Mouse (Mus musculus): Measurements from ENCODE around the gene Gm28044. TPM values are rescaled to one million over a fixed set of nuclear protein-coding genes. Genes with fewer than 3 reads are reported as not detected.
"Not testable (repeated sequence)": the region's sequence is repeated elsewhere in the genome, so short reads cannot be mapped to it uniquely, and the experiment has no call there.

Gm28044 gene
- total and polyA plus RNA-seq, 3 experiments, result 1.1 to 3.6 TPM; not detected in 1

GRCm38 (mm10) chr13:67360131-67360744 is at the start of gene Gm28044, which contains the start of gene Zfp953 (continued):
- TF ChIP-seq ZC3H11A (IDR thresholded peaks at IDR 0.05; ENCODE audit: low read depth, low read length) (no peak), CHD2 (IDR thresholded peaks at IDR 0.05; ENCODE audit: low read length) (no peak), CTCF (IDR thresholded peaks at IDR 0.05 in 2 of 3, conservative IDR thresholded peaks at IDR 0.05 in 1 of 3; ENCODE audit: control insufficient read depth in 1 of 3, insufficient read depth in 1 of 3, low read depth in 2 of 3, low read length in 3 of 3, poor library complexity in 1 of 3, severe bottlenecking in 1 of 3) (peak in 1 of 3 experiments; percentile 15; a peak in 1 of 6 replicates), POLR2AphosphoS2 (IDR thresholded peaks at IDR 0.05; ENCODE audit: low read length) (peak; percentile 65; the same call in 1 of the 2 replicates)

GRCm38 (mm10) chr13:67399183-67399903 is 39.0 kb upstream of the Gm28044 start, which contains the start of gene Zfp429:
Gene Zfp429, minus strand, starts transcription at chr13:67399819.
- not testable (repeated sequence) for DNase-seq (ENCODE audit: low read depth, low spot score); H3K36me3 ChIP-seq (ENCODE audit: control insufficient read depth in 1 of 2, insufficient read depth in 2 of 2, low read length in 2 of 2); H3K9me3 ChIP-seq (replicated peaks; ENCODE audit: insufficient read depth, low read length); H3K79me2 ChIP-seq (ENCODE audit: control insufficient read depth, insufficient read depth, low read length, poor library complexity); H3K27me3 ChIP-seq (ENCODE audit: control insufficient read depth in 1 of 2, insufficient read depth in 2 of 2, low read length in 2 of 2); H3K4me1 ChIP-seq (ENCODE audit: control insufficient read depth in 1 of 2, insufficient read depth in 2 of 2, low read length in 2 of 2); H3K27ac ChIP-seq (ENCODE audit: control insufficient read depth, low read depth, low read length); H3K9ac ChIP-seq (ENCODE audit: control insufficient read depth, low read depth, low read length, poor library complexity, severe bottlenecking); H3K4me3 ChIP-seq (ENCODE audit: control insufficient read depth in 1 of 2, insufficient read depth in 1 of 2, low read depth in 2 of 2, low read length in 2 of 2)

GRCm38 (mm10) chr13:67376255-67376654 is 15.9 kb upstream of the Gm28044 start:
- H3K4me1 ChIP-seq (ENCODE audit: control insufficient read depth in 1 of 2, insufficient read depth in 2 of 2, low read length in 2 of 2); H3K9me3 ChIP-seq (replicated peaks; ENCODE audit: insufficient read depth, low read length); H3K9ac ChIP-seq (ENCODE audit: control insufficient read depth, low read depth, low read length, poor library complexity, severe bottlenecking); H3K4me3 ChIP-seq (ENCODE audit: control insufficient read depth in 1 of 2, insufficient read depth in 1 of 2, low read depth in 2 of 2, low read length in 2 of 2); H3K36me3 ChIP-seq (ENCODE audit: control insufficient read depth in 1 of 2, insufficient read depth in 2 of 2, low read length in 2 of 2); H3K79me2 ChIP-seq (ENCODE audit: control insufficient read depth, insufficient read depth, low read length, poor library complexity); H3K27ac ChIP-seq (ENCODE audit: control insufficient read depth, low read depth, low read length); H3K27me3 ChIP-seq (ENCODE audit: control insufficient read depth in 1 of 2, insufficient read depth in 2 of 2, low read length in 2 of 2): not testable (repeated sequence)
- TF ChIP-seq CTCF (IDR thresholded peaks at IDR 0.05 in 2 of 3, conservative IDR thresholded peaks at IDR 0.05 in 1 of 3; ENCODE audit: control insufficient read depth in 1 of 3, insufficient read depth in 1 of 3, low read depth in 2 of 3, low read length in 3 of 3, poor library complexity in 1 of 3, severe bottlenecking in 1 of 3), result 0 out of 6 replicates have a peak, but pooled peaks of 1 of the 3 experiments have one; percentile 4
- peak; percentile 25 for DNase-seq (ENCODE audit: low read depth, low spot score)

- not testable (repeated sequence) for H3K36me3 ChIP-seq (ENCODE audit: control insufficient read depth in 1 of 2, insufficient read depth in 2 of 2, low read length in 2 of 2); H3K27me3 ChIP-seq (ENCODE audit: control insufficient read depth in 1 of 2, insufficient read depth in 2 of 2, low read length in 2 of 2); H3K9me3 ChIP-seq (replicated peaks; ENCODE audit: insufficient read depth, low read length); H3K79me2 ChIP-seq (ENCODE audit: control insufficient read depth, insufficient read depth, low read length, poor library complexity); H3K4me1 ChIP-seq (ENCODE audit: control insufficient read depth in 1 of 2, insufficient read depth in 2 of 2, low read length in 2 of 2)
- TF ChIP-seq HCFC1 (IDR thresholded peaks at IDR 0.05; ENCODE audit: low read depth, low read length) (peak; percentile 93), POLR2A (IDR thresholded peaks at IDR 0.05; ENCODE audit: control insufficient read depth in 1 of 2, insufficient read depth in 1 of 2, low read depth in 1 of 2, low read length in 2 of 2, poor library complexity in 1 of 2) (peak in 1 of 2 experiments; percentile 65; a peak in 2 of 4 replicates), TBP (IDR thresholded peaks at IDR 0.05; ENCODE audit: low read depth, low read length) (peak; percentile 72; the same call in 1 of the 2 replicates), SIN3A (IDR thresholded peaks at IDR 0.05; ENCODE audit: low read length) (peak; percentile 87), NRF1 (IDR thresholded peaks at IDR 0.05; ENCODE audit: insufficient read depth, low read depth, low read length, poor library complexity, severe bottlenecking) (0 out of 2 replicates have a peak, but pooled peaks have one; percentile 17), ELF1 (IDR thresholded peaks at IDR 0.05; ENCODE audit: low read depth, low read length) (peak; percentile 89), NELFE (IDR thresholded peaks at IDR 0.05; ENCODE audit: low read depth, low read length) (peak; percentile 58), ZMIZ1 (IDR thresholded peaks at IDR 0.05; ENCODE audit: low read depth, low read length) (0 out of 2 replicates have a peak, but pooled peaks have one; percentile 66), KAT2A (conservative IDR thresholded peaks at IDR 0.05; ENCODE audit: low read depth, low read length) (peak; percentile 73), GATA1 (IDR thresholded peaks at IDR 0.05; ENCODE audit: low read depth, low read length) (peak; percentile 64), TCF12 (IDR thresholded peaks at IDR 0.05; ENCODE audit: low read depth, low read length) (peak; percentile 55), MXI1 (IDR thresholded peaks at IDR 0.05; ENCODE audit: low read depth, low read length) (peak; percentile 62; the same call in 1 of the 2 replicates), EP300 (IDR thresholded peaks at IDR 0.05; ENCODE audit: low read depth in 1 of 2, low read length in 2 of 2) (0 out of 4 replicates have a peak, but pooled peaks of 1 of the 2 experiments have one; percentile 35), ETS1 (IDR thresholded peaks at IDR 0.05; ENCODE audit: low read depth, low read length) (0 out of 2 replicates have a peak, but pooled peaks have one; percentile 36), MYC (IDR thresholded peaks at IDR 0.05; ENCODE audit: low read depth, low read length) (0 out of 2 replicates have a peak, but pooled peaks have one; percentile 25)
- DNase-seq (ENCODE audit: low read depth, low spot score), result peak; percentile 93
- peak within 1 kb of the TSS; percentile 73 for H3K27ac ChIP-seq (ENCODE audit: control insufficient read depth, low read depth, low read length)
- H3K9ac ChIP-seq (ENCODE audit: control insufficient read depth, low read depth, low read length, poor library complexity, severe bottlenecking), result peak within 1 kb of the TSS; percentile 75
- peak within 1 kb of the TSS; percentile 45 to 86 for H3K4me3 ChIP-seq (ENCODE audit: control insufficient read depth in 1 of 2, insufficient read depth in 1 of 2, low read depth in 2 of 2, low read length in 2 of 2)
Measured at GRCm38 (mm10) chr13:67375050-67375911, 14.9 kb upstream of the Gm28044 start, which contains the start of the genes Gm28041 and Zfp456. Gene Gm28041, minus strand, starts transcription at chr13:67375733. Gene Zfp456, minus strand, starts transcription at chr13:67375810.

Data from MEL (cell line).